Mouse (Mus musculus): ENCODE data around the gene Bcan.

Bcan gene

DNA sequence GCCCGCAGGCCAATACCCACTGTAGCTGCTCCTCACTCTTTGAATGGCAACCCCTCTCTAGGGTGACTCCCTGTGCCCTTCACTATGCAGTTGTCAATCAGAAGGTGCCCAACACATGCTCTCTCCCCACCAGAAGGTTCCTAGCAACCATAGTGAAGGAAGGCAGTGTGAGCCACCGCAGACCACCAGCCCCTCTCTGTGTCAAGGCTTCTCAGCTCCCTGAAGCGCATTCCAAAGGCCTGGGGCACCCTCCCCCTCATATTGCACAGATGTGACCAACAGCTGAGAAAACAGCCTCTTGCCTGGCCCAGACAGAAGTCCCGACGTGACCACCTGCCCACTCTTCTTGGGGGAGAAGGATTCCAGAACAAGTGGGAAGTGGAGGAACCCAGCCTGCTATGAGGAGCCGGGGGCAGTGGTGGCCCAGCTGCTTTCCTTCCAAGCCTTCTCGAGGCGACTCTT lies 27.8 kb downstream of the Bcan start:
- in situ Hi-C loops (cut with MseI, MboI): no loop called here

DNA sequence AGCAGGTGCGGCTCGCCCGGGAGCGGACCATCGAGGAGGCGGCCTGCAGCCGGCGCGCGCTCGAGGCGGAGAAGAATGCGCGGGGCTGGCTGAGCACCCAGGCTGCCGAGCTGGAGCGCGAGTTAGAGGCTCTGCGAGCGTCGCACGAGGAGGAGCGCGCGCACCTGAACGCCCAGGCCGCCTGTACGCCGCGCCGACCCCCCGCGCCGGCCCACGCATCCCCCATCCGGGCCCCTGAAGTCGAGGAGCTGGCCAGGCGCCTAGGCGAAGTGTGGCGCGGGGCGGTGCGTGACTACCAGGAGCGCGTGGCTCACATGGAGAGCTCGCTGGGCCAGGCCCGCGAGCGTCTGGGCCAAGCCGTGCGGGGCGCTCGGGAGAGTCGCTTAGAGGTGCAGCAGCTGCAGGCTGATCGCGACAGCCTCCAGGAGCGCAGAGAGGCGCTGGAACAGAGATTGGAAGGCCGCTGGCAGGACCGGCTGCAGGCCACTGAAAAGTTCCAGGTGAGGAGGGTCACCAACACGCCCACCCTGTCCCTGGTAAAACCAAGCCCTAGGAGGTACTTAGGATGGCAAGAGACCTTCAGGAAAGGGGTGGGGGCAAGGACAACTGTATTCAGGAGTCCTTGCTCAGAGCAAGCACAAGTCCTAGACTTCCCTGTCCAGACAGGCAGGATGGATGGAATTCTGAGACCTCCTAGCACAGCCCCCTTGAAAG lies 28.4 kb downstream of the Bcan start:
- in situ Hi-C loops (cut with MseI, MboI): no loop called here

DNA sequence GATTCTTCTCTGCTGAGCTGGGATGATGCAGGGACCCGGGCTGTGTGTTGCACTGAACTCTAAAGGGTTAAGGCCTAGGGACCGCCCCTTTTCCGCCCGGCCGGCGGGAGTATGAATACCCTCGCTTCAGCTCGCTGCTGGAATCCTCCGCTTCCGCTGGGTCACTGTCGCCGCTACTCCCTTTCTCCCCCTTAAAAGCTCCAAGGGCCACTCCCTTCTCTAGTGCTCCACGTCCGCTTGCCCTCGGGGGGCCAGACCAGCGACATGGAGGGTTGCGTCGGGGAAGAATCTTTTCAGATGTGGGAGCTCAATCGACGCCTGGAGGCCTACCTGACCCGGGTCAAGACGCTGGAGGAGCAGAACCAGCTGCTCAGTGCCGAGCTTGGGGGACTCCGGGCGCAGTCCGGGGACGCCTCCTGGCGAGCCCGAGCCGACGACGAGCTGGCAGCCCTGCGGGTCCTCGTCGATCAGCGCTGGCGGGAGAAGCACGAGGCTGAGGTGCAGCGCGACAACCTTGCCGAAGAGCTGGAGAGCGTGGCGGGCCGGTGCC lies 29.0 kb downstream of the Bcan start, which contains the start of gene Nes:
Gene Nes, plus strand, starts transcription at position 140 of the 550 bp plus-strand sequence.
- in situ Hi-C loops (cut with MseI, MboI): no loop called here

DNA sequence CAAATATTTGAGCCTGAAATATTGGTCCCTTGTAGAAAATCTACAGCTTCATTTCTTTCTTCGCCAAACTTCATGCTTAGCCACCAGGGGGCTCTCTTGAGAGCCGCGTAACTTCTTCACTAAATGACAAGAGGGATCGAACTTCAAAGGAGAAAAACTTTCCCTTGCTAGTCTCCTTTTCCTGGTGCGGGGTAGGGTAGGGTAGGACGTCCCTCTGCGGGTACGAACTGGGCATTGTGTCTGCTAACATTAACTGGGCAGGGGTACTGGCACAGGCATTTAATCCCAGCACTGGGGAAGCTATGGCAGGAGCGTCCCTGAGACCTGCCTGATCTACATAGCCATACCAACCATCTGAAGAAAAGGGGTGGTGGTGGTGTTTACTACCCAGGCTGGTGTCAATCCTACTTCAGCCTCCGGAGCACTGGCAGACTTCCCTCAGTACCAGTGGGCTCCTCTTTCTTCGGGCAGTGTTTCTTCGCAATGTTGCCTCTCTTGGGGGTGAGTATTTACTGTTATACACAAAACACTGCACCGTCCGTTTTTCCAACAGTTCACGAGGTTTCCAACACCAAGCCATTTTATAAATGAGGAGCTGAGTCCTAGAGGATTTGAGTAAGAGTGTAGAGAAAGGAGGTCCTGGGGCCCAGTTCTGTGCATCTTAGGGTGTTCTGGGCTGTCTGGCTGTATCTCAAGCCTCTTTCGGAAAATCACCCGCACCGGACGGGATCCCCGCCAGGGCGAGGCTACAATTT lies 29.7 kb downstream of the Bcan start:
- in situ Hi-C loops (cut with MseI, MboI): no loop called here

DNA sequence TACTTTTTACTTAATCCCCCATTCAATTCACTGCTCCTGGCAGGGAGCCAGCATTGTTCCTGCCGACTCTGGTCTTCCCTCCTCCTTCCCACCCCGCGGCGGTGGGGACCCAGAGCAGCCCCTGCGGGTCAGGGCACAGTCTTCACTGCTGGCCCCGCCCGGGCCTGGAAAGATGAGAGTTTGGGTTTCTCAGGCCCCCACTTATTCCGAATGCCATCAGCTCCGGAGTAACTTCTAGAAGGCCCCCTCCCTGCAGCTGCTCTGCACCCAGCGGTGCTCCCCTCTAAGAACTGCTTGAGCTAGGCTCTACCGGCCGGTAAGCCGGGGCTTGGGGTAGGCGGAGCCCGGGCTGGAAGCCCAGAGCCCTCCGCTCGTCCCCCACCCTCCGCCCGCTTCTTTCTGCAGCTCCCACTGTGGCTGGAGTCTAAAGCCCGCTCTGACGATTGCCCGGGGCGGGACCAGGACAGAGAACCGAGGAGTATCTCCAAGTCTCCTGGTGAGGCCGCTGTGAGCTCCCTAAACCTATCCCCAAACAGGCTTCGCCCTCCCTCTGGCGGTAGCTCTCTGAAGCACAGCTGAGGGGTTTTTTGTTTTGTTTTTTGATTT lies 39.3 kb downstream of the Bcan start:
- in situ Hi-C loops (cut with MseI, MboI): no loop called here

DNA sequence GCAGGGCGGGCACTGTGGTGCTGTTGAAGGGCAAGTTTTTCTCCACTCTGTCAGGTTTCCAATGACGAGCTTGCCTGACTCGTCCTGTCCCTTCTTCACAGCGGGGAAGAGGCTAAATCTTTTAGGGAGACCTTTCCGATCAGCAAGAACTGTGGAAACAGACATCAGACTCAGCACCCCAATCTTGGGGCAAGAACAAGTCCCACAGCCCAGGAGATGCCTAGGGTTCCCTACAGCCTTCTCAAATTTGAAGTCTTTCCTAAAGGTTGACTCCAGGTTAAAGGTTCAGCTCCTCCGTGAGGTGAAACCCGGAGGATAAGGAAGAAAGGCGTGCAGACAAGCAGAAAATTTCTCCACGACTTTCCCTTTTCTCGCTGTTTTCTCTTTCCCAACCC lies 39.8 kb downstream of the Bcan start:
- in situ Hi-C loops (cut with MseI, MboI): no loop called here

DNA sequence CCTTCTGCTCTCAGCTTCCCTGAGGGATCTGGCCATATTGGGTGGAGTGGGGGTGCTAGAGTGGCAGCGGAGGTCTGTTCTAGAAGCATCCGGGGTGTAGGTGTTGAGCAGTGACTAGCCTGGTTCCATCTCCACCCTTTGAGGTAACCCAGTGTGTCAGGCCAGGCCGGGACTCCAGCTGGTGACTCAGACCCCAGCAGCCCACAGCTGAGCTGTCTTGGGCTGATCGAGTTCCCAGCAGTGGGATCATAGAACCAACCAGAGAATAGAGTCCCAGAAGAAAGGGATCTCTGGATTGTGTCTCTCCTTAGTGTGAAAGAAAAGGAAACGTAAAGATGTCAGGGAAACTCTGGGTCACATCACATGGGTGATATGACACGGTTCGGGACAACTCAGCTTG lies 40.7 kb downstream of the Bcan start:
- in situ Hi-C loops (cut with MseI, MboI): no loop called here

DNA sequence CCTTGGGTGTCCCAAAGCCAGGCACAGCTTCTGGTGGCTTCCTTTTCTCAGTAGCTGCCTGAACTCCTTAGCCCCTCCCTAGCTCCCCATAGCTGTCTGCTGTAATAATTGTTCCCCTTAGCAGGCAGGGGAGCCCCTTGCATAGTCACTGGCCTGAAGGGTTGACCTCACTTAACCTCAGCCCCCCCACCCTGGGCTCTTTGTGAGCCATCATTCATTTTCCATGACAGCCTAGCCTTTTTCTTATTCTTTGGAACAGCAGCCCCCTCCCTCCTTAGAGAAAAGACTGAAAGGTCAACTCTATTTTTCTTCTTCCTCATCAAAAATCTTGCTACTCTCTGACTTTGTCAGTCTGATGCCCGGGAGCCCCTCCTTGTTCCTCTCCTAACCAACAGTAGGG lies 41.1 kb downstream of the Bcan start:
- in situ Hi-C loops (cut with MseI, MboI): no loop called here

DNA sequence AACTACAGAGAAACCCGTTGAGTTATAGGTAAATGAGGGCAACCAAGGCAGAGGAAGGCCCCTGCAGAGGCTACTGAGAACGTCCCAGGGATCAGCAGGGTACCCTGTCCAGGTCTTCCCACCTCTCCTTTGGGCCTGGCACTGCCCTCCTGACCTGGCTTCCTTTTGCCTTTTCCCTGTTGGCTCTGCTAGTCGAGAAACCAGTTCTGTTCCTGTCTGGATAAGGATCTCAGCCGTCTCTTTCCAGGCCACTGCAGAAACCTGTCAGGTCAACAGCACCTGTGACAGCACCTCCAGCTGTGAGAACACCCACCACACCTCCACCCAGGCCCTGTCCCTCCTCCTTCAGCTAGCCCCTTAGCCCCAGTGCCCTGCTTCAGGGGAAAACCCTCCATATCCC lies 41.6 kb downstream of the Bcan start:
- in situ Hi-C loops (cut with MseI, MboI): no loop called here

DNA sequence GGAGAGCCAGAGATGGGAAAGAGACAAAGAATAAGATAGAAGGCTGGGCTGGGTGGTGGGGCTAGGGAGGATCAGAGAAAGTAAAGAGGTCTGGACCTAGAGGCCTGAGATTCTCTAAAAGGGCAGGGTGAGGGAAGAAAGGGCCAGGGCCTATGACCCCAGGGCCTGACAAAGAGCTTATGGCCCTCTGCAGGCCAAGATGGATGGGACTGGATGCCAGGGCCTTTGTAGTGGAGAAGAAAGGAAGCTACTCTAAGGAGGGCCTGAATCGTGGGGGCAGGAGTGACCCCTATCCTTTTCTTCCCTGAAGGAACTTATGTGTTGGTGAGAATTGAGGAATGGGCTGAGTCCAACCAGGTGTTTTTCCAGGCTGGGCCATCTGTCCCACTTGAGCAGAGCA lies 42.0 kb downstream of the Bcan start:
- in situ Hi-C loops (cut with MseI, MboI): no loop called here

DNA sequence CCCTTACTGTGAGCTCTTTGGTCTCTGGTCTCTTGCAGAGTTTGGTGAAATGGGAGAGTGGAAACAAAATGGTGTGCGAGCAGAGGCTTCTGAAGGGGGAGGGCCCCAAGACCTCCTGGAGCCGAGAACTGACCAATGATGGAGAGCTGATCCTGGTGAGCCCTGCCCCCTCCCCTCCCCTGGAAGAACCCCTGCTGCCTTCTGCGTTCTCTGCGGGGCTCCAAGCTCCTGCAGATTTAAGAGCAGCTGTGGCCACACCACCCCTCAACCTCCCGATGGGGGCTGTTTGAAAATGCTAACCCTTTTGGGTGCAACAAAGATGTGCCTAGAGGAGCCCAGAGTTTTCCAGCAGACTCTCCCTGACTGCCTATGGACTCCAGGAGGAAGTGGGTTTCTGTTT lies 47.6 kb downstream of the Bcan start:
- in situ Hi-C loops (cut with MseI, MboI): no loop called here

DNA sequence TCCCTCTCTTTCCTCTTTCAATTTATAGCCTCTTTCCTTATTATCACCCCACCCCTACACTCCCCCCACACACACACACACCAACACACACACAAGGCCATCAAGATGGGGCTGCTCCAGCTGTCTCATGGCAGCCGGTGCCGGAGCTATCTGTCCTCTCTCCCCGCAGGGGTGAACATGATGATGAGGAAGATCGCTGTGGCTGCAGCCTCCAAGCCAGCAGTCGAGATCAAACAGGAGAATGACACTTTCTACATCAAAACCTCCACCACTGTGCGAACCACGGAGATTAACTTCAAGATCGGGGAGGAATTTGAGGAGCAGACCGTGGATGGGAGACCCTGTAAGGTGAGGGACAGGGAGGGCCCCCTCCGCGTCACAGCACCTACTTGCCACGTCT lies 48.1 kb downstream of the Bcan start:
- in situ Hi-C loops (cut with MseI, MboI): no loop called here

DNA sequence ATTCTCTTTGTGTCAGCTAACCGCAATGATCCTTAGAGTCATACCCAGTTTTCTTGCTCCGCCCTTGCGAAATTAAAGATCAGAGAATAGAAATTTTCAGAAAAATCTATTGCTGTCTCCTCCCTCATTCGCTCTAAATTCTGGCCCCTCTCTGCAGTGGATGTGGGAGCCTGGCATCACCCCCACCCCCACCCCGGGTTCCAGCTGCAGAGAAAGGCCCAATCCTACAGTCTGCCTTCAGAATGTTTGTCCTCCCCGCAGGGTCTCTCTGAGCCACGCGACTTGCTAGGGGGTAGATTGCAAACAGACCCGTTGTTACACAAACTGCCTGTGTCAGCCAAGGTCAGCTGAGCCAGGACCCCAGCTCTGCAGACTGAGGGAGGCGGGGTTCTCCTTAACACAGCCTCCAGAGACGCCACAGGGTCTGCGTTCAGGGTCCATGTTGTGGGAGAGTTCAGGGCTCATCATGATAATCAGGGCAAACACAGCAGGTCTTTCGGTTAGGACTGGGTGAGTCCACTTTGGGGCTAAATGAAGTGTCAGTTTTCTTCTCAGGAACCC lies 50.0 kb downstream of the Bcan start:
- in situ Hi-C loops (cut with MseI, MboI): no loop called here

DNA sequence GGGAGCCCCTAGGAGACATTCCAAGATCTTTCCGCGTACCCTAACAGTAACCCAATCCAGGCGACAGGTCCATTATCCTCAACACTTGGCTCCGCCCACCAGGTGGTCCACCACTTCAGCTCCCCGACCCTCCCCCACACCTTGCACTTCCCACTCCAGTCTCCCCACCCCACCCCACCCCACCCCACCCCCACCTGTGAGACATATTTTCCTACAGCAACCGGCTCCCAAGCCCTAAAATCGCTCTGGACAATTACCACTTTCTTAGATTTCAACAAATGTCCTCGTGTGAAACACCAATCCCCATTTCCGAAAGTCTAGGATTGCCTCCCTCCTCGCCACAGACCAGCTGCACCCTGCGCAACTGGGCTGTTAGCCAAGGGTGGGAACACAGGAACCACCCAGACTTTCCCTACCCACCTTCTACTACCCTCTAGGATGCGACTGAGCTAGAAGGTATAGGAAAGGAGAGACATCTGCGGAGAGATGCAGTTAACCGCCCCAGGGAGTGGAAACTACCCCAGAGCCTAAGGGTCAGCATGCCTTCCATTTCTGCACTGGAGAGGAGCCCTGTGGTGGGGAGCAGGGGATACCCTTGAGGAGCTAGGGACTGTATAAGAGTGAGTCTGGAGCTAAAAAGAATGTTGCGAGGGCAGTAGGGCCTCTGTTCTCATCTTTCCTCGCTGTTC lies 50.6 kb downstream of the Bcan start:
- in situ Hi-C loops (cut with MseI, MboI): no loop called here

DNA sequence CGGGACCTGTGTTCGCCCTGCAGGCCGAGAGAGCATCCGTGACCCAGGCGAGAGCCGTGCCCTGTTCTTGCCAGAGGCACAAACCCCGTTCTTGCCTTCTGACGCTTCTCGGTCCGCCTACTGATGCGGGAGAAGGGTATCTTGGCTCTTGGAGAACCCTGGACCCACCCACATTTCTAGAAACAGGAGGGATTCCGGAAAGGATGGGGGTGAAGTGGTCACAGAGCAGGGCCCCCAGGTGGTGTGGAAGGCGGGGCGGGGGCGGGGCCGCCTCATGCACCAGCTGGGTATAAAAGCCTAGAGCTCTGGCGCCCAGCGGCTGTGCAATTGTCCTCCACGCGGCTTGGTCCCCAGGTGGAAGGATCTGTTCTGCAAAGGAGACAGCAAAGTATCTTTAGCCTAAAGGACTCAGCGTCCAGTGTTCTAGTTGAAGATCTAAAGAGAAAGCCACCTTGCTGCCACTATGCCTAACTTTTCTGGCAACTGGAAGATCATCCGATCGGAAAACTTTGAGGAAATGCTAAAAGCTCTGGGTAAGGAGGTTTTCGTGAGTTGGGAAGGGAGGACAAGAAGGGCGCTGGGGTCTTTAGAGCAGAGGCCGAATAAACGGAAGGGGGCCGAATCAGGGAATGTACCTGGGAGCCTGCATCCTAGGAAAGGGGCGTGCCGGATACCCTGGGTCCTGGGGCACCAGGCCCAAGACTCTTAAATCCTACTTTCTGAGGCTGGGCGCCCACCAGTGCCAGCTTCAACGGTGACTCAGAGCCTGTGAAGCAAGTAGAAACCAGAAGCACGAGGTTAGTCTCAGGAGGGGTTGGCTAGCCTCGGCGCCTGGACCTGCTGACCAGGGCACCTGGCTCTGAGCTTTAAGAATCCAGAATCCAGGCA lies 51.4 kb downstream of the Bcan start, which contains the start of gene Crabp2:
Gene Crabp2, plus strand, starts transcription at position 289 of the 888 bp plus-strand sequence.
- in situ Hi-C loops (cut with MseI, MboI): no loop called here

DNA sequence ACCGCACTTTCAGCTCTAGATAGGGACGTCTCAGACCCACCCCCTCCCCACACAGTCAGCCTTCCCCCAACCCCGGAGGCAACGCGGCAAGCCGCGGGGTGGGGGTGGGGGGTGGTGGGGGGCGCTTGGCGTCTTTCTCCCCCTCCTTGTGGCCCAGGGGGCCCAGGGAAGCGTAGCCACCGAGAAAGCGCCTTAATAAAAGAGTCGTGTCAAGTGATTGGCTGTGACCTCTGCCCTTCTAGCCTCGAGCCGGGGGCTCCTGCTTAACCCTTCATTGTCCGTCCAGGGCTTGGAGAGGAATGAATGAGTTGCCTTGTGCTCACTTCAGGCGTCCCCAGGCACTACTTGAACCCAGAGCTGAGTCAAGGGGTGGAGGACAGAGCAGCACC lies 52.2 kb downstream of the Bcan start:
- in situ Hi-C loops (cut with MseI, MboI): no loop called here

DNA sequence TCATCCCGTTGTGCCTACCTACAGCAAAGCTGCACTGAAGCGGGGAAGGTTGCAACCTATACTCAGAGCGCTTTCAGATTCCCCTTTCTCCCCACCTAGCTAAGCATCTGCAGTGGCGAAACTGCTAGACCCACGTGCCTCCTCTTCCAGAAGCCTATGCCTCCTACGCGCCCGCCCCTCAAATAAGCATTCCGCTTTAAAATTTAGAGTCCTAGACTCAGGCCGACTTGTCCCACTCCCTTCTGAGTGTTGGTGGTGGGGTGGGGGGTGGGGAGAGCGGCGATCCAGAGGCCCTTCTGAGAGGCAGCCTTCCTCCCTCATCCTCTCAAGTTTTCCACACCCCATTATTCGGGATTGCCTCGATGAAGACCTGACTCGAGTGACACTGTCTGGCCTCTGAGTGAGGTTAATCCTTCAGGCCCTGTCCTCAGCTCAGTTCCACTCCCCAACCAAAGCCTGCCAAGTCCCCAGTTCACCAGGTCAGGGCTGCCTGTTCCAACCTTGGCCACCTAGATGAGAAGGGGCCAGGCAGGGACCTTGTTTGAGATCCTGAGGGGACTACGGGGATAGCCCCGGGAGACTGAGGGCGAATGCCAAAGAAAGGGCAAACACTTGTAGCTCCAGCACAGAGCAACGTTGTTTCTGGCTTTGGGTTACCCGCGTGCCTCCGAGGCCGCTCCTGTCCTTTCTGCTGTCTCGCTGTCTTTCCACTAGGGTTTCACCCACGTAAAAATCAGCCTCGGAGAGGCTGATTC lies 52.8 kb downstream of the Bcan start:
- in situ Hi-C loops (cut with MseI, MboI): no loop called here

DNA sequence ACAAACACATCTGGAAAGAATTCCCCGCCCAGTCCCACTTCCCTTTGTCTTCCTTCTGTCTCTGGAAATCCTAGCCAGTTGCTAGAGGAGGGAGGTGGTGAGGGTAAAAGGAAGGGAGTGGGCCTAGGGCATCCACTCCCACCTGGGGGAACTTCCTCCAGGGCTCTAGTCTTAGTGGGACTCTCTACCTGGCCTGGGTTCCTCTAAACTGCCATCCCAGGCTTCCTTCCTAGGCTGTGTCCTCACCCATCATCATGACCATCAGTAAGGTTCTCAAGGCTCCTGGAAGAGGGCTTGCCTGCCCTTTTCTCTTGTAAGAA lies 53.5 kb downstream of the Bcan start:
- in situ Hi-C loops (cut with MseI, MboI): no loop called here

DNA sequence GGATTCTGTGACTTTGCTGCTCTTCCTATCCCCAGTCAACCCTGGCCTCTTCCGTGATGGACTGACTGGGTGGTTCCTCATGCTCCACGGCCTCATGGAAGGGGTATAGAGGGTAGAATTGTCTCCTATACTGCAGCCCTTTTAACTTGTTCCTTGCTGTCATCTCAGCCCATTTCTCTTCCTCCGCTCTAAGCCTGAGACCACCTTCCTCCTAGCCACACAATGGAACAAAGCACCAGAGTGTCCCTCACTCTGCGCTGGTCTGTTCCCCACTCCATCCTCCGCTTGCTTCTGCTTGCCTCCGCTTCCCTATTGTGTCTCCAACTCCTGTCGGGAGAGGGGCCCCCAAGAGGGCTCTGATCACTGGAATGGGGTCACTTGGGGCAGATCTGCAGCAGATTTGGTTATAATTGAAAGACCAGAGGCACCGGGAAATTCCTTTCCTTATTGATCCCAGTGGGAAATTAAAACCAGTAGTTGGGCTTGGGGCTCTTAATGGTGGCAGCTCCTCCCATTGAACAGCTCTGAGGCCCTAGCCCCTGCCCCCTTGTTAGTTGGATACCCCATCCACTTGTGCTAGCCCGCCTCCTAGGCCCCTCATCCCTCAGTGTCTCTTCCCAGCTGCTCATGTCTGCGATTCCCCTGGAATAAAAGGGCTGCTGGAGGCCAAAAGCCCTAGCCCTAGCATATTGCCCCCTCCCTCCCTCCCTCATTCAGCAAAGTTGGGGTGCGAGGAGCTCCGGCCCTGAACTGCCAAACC lies 54.1 kb downstream of the Bcan start:
- in situ Hi-C loops (cut with MseI, MboI): no loop called here

All from mouse trophoblast stem cell (cell line).